Mouse (Mus musculus) megakaryocyte-erythroid progenitor cell, adult 5-6 weeks (primary cell): ENCODE measurements at regions not wholly inside any gene's neighbourhood (a gene's known extent, or its start where the extent isn't known, plus 50 kb on each side); places are given as distances from the start of the nearest gene placed in this dataset.

ENCODE experiments used
- ATAC-seq: replicated peaks from 2 replicates; pipeline ENCODE4 v1.8.0; 2016; ENCODE audit warnings: mild to moderate bottlenecking, inconsistent platforms; ENCODE audit not compliant: severe bottlenecking, poor library complexity, low FRiP score, low TSS enrichment

DNA sequence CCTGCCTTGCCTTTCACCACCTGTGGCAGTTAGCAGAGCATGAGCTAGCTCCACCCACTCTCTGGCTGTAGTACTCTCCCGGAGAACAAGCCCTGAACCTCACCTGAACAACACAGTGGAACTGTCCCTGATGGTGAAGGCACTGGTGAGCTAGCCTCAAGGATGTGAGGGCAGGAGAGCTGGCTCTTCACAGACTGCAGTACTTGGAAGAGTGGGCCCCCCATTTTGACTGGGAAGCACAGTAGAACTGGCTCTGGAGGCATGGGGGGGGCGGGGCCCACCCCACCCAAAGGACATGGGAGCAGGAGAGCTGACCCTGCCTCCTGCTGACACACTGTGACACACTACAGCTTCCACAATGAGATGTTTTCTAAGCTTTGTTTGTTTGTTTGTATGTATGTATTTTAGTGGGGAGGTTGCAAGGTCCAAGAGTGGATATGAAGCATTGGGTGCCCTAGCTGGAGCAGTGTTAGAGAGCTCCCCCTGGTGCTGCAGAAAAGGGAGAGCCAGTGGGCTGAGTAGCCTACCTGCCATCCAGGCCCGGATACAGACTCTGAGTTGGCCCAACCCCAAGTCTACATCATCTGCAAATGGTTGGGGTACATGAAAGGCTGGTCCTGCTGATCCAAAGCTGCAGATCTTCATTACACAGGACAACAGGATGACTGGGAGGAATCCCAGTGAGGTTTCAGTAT is 86.4 kb upstream of the Galnt15 start:
- ATAC-seq = peak; percentile 77

DNA sequence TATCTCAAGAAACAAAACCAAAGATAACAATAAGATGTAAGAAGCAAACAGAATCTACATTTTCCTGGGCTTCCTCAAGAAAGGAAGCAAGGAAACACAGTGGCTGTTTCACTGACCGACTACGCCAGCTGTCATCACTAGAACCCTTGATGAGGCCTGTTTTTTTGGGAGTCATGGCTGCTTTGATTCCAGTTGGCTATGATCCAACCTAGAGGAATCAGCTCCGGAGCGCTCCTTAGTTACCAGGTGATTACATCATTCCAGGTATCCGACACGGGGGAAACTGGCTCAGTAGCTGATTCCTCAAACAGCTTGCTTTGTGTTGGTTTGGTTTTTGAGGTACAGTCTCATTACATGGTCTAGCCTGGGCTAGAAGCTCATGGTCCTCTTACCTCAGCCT is 84.1 kb upstream of the Galnt15 start:
- no peak for ATAC-seq

DNA sequence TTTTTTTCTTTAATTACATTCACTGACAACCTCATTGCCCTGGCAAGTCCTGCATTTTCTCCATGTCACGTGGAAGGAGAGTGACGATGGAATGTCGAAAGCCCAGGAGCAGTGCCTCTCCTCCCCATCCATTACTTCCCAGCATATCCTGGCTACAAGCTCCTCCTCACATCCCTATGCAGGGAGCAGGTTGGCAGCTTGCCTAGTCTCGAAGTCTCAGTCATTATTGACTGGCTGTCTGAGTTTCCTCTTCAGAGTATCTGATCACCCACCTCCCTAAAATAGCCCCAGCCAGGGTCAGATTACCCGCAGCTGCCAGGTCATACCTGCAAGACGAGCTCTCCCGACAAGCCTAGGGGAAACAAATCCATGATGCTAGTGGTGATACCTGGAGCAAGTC is 83.7 kb upstream of the Galnt15 start:
- no peak for ATAC-seq

DNA sequence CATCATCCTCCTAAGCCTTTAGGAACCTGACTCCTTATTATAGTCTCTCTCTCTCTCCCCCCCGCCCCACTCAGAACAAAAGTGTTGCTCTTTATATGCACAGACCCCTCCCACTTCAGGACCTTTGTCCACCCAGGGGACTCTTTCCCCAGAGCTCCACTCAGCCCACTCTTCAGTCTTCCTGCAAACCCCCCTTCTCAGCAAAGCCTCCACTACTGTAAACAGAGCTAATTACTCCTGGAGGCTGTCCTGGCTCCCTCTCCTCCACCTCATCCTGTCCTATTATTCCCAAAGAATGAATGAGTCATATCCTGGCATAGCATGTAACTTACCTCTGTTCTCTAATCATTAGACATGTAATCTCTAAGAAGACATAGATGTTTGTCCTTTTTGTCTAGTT is 82.8 kb upstream of the Galnt15 start:
- ATAC-seq = no peak

DNA sequence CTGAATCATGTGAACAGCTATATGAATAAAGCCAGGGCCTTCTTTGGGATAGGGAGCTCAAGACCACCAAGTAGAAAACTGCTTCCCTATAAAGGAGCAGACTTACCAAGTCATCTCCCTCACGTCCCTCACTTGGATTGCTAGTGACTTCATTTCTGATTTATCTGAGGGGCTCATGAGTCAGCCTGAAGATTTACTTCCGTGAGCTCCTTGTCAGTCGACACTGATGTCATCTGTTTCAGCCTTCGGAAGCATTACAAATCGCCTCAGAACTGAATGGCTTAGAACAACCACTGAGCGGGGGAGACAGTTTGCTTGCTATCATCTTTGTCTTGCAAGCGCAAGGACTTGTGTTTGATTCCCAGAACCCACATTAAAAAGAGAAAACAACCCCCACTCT is 81.5 kb upstream of the Galnt15 start:
- ATAC-seq = no peak

DNA sequence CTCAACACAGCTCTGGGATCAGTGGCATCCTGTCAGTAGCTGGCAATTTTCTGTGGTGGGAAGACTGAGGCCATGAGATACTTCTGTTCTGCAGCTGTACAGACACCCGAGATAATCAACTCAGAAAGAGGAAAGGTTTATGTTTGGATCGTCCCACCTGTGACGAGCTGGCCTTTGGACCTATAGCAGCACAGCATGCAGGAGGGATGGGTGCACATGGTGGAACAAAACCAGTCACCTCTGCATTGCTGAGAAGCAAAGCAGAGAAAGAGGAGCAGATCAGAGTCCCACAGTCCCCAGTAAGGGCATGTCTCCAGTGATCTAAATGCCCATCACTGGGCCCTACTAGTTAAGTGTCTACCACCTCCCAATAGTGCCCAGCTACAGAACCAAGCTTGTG is 76.9 kb upstream of the Galnt15 start:
- no peak for ATAC-seq

DNA sequence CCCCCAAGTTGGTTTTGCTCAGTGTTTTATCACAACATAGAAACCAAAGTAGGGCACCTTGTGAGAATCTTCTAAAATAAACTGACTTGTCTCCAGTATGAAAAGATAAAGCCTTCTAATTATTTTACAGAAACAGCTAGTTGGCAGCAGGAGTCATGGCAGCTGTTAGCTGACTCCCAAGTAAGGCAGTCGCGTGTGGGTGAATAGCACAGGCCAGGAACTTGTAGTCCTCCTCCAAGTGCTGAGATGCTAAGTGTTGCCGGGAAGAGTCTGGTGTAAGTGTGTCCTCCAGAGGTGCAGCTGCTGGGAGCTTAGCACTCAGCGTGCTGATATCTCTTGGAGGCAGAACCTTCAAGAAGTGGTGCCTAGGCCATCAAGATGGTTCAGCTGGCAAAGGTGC is 75.0 kb upstream of the Galnt15 start:
- ATAC-seq = no peak

DNA sequence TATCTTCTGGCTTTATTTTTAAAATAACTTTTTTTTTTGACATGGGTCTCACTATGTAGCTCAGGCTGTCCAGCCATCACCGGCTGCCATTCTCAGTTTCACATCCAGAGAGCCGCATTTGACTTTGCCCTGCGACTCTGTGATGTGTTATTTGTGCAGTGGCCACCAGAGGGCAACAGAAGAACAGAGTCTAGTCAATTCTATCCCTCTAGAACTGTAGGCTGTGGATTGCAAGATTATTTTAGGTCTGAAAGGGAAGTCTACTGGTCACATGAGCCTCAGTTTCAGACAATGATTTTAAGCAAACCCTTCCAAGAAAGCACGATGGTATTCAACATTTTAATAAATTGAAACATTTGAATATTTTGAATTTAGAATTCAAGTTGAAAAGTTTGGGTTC is 73.8 kb upstream of the Galnt15 start:
- ATAC-seq = peak; percentile 82

DNA sequence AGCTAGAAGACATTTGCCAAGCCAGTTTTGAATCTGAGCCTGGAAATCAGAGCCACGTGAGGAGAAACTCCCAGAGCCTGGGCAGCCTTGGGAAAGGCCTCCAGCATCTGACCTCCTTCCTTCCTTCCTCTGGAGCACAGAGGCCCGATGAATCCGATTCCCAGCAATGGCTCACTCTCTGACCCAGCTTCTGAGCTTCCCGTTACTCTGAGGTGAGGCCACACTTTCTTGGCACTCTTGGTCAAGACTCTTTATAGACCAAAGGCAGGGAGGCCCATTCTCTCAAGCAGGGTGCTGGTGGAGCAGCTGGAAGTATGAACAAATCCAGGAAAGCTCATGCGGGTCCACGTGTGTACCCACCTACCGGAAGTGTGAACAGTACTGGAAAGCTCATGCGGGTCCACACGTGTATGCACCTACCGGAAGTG is 71.6 kb upstream of the Galnt15 start:
- no peak for ATAC-seq

DNA sequence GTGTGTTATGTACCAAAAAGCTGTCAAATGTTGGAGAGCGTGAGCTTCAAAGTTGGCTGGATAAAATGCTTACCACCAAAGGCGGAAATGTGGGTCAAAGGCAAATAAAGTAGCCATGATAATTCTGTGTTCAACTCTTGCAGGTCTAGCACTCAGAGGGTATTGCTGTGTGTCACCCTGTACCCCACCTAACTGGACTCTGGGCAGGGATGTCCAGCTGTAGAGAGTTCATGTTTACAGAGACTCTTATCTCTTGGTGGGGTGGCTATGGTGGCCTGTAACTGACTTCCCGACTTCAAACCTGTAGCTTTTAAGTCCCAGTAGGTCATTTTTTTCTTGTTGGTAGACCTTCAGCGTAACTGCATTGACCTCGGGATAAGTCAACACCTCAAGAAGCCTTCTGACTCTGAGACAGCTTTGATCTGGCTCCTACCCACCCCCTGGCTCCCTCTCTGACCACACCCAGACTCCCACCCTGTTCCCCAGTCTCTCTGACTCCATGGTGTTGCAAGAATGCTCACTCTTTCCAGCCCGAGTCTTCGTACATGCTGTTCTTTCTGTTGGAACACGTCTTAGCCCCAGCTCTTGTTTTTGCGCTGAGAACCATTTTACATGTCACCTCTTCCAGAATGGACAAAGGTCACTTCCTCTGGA is 68.5 kb upstream of the Galnt15 start:
- no peak for ATAC-seq

DNA sequence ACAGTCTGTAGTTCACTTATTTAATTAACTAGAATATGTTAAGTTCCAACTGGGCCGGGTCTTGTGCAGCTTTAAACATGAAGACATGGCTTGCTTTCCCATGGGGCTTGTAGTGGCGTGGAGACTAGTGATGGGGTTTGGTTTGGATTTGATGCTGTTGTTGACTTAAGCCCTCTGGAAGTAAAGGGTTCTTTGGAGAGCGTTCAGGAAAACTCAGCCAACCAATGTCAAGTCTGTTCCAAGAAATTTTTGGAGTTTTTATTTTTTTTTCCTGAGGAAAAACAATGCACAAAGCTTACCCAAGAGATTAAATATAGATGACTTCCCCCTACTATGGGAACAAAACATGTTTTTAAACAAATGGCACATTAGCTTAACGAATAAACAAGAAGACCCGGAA is 67.3 kb upstream of the Galnt15 start:
- no peak for ATAC-seq

DNA sequence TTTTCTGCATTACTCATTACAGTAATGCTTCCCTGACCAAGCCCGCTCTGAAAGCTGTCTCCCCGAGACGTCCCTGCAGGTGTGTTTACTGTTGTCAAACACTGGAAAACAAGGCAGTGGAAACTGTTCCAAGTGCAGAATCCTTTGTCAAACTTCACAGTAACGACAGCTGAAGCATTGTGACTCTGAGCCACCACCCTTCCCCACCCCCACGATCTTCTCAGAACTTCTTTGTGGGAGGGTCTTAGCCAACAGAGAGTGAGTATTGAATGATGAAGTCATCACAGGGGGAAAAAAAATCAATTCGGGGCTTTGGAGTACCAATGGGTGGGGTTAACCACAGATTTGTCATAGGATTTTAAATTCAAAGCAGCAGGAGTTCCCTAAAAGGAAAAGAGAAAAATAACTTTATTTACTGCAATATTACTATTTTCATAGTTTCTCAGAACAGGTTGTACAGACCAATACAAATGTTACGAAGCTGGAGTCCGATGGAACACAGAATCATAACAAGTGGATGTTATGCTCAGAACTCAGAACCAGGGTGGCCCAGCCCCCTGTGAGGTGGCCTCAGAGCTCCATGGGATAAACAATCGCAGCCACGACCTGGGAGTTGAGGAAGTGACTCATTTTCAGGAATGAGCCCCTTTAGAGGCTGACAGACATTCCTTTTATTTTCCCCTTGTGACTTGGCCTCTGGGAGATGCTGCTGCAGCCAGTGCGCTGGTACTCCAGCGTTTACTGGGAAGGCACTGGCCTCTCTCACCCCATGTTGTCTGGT is 65.5 kb upstream of the Galnt15 start:
- no peak for ATAC-seq

DNA sequence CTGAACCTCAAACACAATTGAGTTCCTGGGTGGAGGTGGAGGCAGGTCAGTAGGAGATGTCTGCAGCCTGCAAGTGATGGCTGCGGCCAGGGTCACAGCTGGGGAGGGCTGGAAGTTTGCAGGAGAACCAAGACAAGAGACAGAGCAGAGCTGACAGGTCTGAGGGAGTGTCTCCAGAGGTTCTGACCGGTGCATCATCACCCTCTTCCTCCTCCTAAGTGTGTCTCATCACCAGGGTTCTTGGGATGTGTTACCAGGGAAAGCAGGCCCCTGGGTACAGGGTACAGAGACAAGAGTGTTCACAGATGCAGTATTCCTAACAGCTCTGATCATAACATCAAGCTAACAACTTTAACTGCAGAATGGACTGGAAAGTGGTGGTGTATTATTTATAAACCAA is 64.7 kb upstream of the Galnt15 start:
- no peak for ATAC-seq

DNA sequence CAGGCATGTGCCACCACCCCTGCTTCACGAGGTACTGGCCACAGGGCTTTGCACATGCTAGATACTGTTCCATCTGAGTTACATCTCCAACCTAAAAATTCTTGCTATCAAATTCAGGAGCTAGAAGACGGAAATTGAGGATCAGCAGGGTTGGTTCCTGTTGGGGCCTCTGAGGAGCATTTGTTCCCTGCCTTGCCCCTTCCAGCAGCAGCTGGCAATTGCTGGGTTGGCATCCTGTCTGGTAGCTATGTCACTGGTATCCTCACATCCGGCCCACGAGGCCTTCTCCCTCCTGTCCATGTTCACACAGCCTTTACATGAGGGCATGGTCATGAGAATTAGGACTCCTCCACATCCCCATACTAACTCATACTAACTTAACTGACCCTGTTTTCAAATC is 64.0 kb upstream of the Galnt15 start:
- no peak for ATAC-seq

DNA sequence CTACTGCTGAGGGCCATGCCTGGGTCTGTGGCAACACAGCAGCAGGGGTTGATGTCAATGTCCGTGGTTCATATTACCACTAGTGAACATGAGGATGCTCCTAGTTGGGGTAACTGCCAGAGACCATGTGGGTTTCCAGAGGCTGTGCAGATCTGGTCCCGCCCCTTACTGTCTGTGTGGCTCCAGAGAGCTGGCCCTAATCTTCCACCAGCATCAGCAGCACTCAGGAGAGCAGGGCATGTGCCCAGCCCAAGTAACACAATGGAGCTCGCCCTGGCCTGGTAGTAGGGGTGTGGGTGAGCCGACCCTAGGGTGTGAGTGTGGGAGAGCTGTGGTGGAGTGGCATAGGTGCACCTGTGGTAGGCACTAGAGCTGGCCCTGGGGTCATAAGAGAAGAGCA is 59.3 kb upstream of the Galnt15 start:
- ATAC-seq = peak; percentile 92

DNA sequence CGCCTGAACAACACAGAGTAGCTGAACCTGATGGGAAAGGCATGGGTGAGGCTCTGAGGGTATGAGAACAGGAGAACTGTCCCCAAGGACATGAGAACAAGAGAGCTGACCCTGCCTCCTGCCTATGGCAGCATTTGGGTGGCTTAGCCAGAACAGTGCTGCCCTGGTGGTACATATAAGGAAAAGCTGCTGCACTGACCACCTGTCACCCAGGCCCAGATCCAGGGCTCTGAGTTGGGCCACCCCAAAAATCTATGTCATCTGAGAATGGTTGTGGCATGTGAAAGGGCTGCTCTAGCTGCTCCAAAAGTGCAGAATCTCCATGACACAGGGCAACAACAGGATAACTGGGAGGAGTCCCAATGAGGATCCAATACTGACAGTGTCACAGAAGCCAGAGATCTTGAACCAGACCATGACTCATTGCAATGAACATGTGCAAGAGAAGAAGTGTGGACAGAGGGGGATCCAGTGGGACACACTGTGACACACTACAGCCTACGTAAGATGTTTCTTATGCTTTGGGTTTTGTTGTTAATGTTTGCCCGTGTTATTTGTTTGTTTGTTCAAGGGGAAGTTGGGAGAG is 58.5 kb upstream of the Galnt15 start:
- 0 out of 2 replicates have a peak, but pooled peaks have one; percentile 7 for ATAC-seq

DNA sequence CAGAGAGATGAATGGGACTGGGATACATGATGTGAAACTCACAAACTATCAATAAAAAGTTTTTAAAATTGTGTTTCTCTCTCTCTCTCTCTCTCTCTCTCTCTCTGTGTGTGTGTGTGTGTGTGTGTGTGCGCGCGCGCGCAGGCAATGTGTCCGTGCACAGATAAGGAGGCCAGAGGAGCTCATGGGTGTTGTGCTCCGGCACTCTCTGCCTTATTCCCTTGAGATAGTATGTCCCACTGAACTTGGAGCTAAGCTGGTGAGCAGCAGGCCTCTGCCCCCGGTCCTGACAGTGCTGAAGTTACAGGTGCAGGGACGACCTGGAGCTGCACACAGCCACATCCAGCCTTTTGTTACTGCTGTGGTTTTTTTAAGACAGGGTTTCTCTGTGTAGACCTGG is 57.9 kb upstream of the Galnt15 start:
- ATAC-seq = peak; percentile 95

DNA sequence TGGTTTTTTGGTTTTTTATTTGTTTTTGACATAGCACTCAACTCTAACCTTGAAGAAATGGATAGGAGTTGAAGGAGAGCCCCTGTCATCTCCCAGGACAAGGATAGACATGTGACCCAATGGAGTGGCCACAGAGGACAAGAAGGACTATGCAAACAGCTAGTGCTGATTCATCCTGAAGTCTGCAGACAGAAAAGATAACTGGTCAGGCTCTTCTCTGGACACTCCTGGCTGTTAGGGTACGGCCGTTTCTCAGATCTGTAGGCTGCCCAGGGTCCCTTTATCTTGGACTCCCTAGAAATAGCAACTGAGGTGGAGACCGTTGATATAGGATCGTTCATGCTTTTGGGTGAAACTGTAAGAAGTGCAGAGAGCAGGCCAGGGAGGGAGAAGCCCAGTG is 55.1 kb upstream of the Galnt15 start:
- ATAC-seq = no peak

DNA sequence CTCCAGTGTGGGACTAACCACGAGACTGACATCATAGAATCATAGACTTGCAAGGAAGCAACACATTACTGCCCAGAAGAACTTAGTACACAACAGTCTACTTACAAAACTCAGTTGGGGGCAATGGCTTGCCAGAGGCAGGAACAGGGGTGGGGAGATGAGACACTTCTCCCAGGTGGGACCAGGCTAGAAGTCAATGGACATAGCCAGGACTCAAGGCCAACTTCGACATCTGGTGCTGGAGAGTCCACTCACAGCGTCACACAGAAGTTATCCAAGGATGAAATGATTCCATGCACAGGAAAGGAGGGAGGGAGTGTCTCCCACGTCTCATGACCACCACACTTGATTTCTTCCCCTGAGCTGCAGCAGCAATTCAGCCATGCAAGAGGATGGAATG is 50.6 kb upstream of the Galnt15 start:
- ATAC-seq = no peak

DNA sequence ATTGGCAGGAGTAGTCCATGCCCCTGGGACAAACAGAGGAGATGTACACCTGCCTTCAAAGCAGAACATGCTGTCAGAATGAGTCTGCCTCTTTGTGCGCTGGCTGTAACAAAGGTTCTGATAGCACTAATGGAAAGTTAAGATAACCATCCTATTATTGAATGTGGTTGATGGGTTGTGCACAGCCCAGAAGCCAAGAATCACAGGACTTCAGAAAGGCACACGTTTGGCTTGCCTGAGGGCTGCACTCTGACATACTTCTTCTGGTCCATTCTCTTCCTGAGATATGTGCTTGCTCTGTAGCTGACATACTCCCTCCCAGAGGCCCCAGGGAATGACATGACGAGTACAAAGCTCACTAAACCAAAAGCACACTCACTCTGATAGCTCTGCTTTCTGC is 50.1 kb upstream of the Galnt15 start:
- ATAC-seq = no peak
